Mouse (Mus musculus) limb, embryonic 11.5 days (tissue): ENCODE measurements around the gene Asns. TPM values are rescaled to one million over a fixed set of nuclear protein-coding genes. Genes with fewer than 3 reads are reported as not detected.

Experiments
- ATAC-seq: fragments of 200-750 bp; cut with Nextera tagmentation; 2 replicates; pipeline ENCODE4 v1.8.0; 2017; ENCODE audit warnings: low read depth; ENCODE audit not compliant: insufficient number of reproducible peaks, low FRiP score, low TSS enrichment
- DNase-seq: peaks from one replicate; pipeline ENCODE4 v3.0.0-alpha.2; 2015; ENCODE audit warnings: low spot score
- H3K27ac ChIP-seq: fragments of 300-500 bp; sonication (generic); replicated peaks from 2 replicates; pipeline ENCODE4 v1.5.1; 2014; ENCODE audit warnings: low read depth, mild to moderate bottlenecking, low read length
- H3K27me3 ChIP-seq: fragments of 300-500 bp; sonication (generic); 2 replicates; pipeline ENCODE4 v1.6.1; 2014; ENCODE audit warnings: mild to moderate bottlenecking, low read length, mixed read lengths; ENCODE audit not compliant: control insufficient read depth, insufficient read depth
- H3K36me3 ChIP-seq: fragments of 300-500 bp; sonication (generic); 2 replicates; pipeline ENCODE4 v1.6.1; 2014; ENCODE audit warnings: mild to moderate bottlenecking, low read length, moderate library complexity, mixed read lengths; ENCODE audit not compliant: control insufficient read depth, insufficient read depth
- H3K4me1 ChIP-seq: fragments of 300-500 bp; sonication (generic); 2 replicates; pipeline ENCODE4 v1.6.1; 2014; ENCODE audit warnings: low read length, mixed read lengths; ENCODE audit not compliant: control insufficient read depth, insufficient read depth
- H3K4me2 ChIP-seq: fragments of 300-500 bp; sonication (generic); 2 replicates; pipeline ENCODE4 v1.6.1; 2014; ENCODE audit warnings: low read depth, mild to moderate bottlenecking, moderate library complexity; ENCODE audit not compliant: severe bottlenecking
- H3K4me3 ChIP-seq: fragments of 300-500 bp; sonication (generic); 2 replicates; pipeline ENCODE4 v1.5.1; 2014; ENCODE audit warnings: low read depth, low read length
- H3K9ac ChIP-seq: fragments of 300-500 bp; sonication (generic); 2 replicates; pipeline ENCODE4 v1.6.1; 2014; ENCODE audit warnings: mild to moderate bottlenecking, low read length
- H3K9me3 ChIP-seq: fragments of 300-500 bp; sonication (generic); 2 replicates; pipeline ENCODE4 v1.6.1; 2016; ENCODE audit warnings: low read length; ENCODE audit not compliant: control insufficient read depth
- WGBS: fragments of 180-500 bp; shearing (Covaris S2); extraction: QIAGEN DNeasy Blood & Tissue Kit; methylation state at CpG from one replicate; pipeline ENCODE4 v1.1.7; 2014; 5-methylcytosine and 5-hydroxymethylcytosine counted together
- polyA plus RNA-seq: library from polyadenylated mRNA; unstranded; fragments of >200 nt; fragmentation: Nextera tagmentation; extraction: Ambion mirVana; gene quantifications from 2 replicates; pipeline ENCODE4 v1.2.1, GENCODE M21; 2014

Asns gene
- polyA plus RNA-seq, 1 experiment from 2014 or later, result 98.5 TPM

DNA sequence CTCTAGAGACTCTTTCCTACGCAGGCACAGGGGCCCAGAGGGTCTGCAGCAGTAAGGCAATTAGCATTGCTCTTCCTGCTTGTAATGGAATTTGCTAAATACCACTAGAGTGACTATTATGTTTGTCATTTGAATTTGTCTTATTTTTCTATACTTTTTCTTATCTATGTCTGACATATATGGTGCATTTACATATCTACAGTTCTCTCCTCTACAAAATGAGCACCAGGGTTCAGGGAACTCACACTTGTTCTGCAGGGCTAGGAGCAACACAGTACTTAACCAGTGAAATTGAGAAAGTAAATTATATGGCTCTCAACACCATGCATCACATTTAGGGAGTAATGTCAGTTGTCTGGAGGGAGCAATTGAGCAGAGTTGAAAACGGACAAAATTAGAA lies 21.2 kb upstream of the Asns start:
- H3K36me3 ChIP-seq, result no peaks in the 10 kb centered on the region
- DNase-seq, result no peak
- no peak overlapping the region for H3K4me3 ChIP-seq
- no peaks in the 10 kb centered on the region for H3K27me3 ChIP-seq
- no peak for ATAC-seq
- no peaks in the 10 kb centered on the region for H3K9me3 ChIP-seq
- no peak overlapping the region for H3K9ac ChIP-seq
- no peaks in the 10 kb centered on the region for H3K4me1 ChIP-seq
- H3K27ac ChIP-seq, result no peak overlapping the region
- 37% methylated on average over 2 of the region's 2 CpGs for WGBS
- no peak overlapping the region for H3K4me2 ChIP-seq

DNA sequence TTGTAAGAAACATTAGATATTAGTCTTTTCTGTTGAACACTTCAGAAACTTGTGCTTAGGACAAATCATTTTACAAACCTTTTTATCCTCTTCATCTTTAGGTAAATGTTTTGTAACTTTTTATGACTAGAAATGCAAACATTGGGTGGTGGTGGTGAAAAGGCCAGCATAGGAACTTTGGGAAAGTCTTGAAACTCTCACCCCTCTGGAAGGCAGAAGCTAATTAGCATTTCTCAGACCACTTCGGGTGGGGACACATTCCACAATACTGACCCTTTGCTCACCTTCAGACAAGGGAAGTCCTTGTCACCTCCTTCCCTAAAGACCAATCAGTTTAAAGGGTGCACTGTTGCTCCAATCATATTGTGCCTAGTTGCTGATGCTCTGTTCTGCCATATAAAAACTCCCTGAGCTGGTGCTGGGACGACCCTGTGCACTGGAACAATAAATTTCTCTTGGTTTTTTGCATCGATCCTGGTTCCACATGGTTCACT lies 18.8 kb upstream of the Asns start:
- 60% methylated on average over 3 of the region's 3 CpGs for WGBS
- H3K27me3 ChIP-seq, result no peaks in the 10 kb centered on the region
- no peak overlapping the region for H3K4me3 ChIP-seq
- DNase-seq (no peak), ATAC-seq (no peak)
- no peak overlapping the region for H3K9ac ChIP-seq
- H3K36me3 ChIP-seq, result no peaks in the 10 kb centered on the region
- H3K9me3 ChIP-seq, result no peaks in the 10 kb centered on the region
- H3K27ac ChIP-seq, result no peak overlapping the region
- H3K4me1 ChIP-seq, result no peaks in the 10 kb centered on the region
- H3K4me2 ChIP-seq, result no peak overlapping the region

DNA sequence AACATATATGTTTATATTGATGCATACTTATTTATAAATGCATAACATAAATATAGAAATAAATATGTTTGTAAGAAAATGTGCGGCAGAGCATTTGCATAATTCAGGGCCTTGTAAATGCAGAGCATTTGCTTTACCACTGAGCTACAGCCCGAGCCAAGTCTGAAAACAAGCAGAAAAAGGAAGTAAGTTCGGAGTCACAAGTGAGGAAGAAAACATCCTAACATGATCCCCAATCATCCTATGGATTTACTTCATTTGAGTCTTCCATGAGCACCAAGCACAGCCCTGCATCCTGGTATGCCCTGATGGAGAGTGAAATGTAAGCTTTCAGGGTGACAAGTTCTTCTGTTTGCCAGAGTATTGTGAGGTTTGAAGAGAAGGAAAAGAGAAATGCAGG lies 15.2 kb upstream of the Asns start:
- Histone ChIP-seq H3K9ac (no peak overlapping the region), H3K4me2 (no peak overlapping the region), H3K27me3 (no peaks in the 10 kb centered on the region), H3K9me3 (no peaks in the 10 kb centered on the region), H3K4me3 (no peak overlapping the region), H3K4me1 (no peaks in the 10 kb centered on the region), H3K27ac (no peak overlapping the region), H3K36me3 (no peaks in the 10 kb centered on the region)
- 87% methylated on average over 3 of the region's 3 CpGs for WGBS
- ATAC-seq (no peak), DNase-seq (no peak)

DNA sequence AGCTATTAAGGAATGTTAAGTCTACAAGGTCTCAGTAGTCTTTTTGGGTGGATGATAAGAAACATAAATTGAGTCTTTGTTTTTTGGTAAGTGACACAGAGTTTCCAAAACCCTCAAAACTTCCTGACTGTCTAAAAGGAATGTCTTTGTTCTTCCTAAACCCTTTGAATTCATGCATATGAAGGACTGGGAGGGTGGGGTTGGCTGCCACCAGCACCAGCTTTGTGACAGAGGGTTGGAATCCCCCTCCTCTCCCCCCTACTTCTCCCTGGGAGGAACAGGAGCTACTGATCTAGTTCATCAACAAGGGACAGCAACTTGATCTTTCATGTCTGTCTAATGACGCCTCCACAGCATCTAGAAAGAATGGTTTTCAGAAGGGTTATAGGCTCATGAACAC lies 13.7 kb upstream of the Asns start:
- Histone ChIP-seq H3K9me3 (no peaks in the 10 kb centered on the region), H3K4me3 (no peak overlapping the region), H3K9ac (no peak overlapping the region), H3K4me2 (no peak overlapping the region), H3K36me3 (no peaks in the 10 kb centered on the region), H3K27ac (no peak overlapping the region), H3K4me1 (no peaks in the 10 kb centered on the region), H3K27me3 (no peaks in the 10 kb centered on the region)
- 50% methylated on average over 1 of the region's 1 CpGs for WGBS
- no peak for ATAC-seq
- no peak for DNase-seq

DNA sequence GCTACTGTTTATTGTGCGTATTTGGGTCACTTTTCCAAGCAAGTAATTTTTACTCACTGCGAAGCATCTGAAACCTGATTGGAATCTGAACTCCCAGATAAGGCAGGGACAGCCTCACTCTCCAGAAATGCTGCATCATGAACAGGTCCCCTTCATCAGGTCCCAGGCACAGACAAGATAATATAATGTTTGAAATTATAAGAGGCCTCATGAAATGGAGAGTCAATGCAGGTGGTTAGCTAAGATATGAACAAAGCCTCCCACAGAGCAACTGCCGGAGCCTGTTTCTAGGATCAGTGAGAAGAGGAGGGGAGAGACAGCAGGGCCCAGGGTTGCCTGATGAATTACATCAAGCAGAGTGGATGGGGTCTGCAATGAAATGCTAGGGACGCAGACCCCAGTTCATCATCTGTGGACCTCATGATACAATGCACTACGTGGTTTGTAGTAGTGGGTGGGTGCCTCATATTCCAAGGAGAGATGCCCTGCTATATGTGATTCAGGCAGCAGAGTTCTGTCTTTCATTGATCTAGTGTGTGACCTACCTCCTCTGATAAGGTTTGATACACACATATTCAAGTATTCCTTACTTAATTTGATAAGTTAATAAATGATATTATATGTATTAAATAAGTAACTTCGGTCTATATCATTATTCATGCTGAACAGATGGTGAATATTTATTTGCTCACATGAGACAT lies 5.1 kb upstream of the Asns start:
- Histone ChIP-seq H3K4me2 (no peak overlapping the region), H3K4me1 (no peaks in the 10 kb centered on the region), H3K27ac (no peak overlapping the region), H3K27me3 (no peaks in the 10 kb centered on the region), H3K9ac (no peak overlapping the region), H3K4me3 (no peak overlapping the region), H3K36me3 (no peaks in the 10 kb centered on the region), H3K9me3 (no peaks in the 10 kb centered on the region)
- 84% methylated on average over 6 of the region's 6 CpGs for WGBS
- ATAC-seq (no peak), DNase-seq (no peak)

DNA sequence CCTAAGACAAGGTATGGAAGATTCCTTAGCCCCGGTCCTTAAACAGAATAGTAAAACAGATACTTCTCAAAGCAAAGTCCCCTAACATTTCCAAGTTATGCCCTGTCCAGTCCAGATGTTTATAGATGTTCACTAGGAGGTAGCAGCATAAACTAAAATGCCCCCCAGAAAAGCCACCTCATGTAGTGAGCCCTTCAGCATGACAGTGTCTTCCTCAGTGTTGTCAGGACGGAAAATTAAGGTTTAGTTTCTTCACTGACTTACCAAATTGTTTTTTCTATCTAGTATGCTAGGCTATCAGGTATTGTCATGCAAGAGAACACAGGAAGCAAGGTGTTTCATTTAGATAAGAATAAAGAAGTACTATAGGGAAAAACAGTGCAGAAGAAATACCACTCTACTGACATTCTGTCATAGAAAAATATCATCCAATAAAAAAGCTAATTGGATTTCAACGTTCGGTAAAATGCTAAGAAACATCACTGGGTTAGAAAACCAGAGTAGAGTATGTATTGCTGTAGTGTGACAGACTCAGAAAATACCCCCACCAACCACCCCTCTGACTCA lies 4.1 kb upstream of the Asns start:
- no peaks in the 10 kb centered on the region for H3K36me3 ChIP-seq
- H3K4me1 ChIP-seq, result no peaks in the 10 kb centered on the region
- no peak overlapping the region for H3K9ac ChIP-seq
- H3K27me3 ChIP-seq, result no peaks in the 10 kb centered on the region
- WGBS, result 88% methylated on average over 4 of the region's 4 CpGs
- ATAC-seq (no peak), DNase-seq (no peak)
- no peak overlapping the region for H3K27ac ChIP-seq
- no peak overlapping the region for H3K4me3 ChIP-seq
- H3K4me2 ChIP-seq, result no peak overlapping the region
- H3K9me3 ChIP-seq, result no peaks in the 10 kb centered on the region

DNA sequence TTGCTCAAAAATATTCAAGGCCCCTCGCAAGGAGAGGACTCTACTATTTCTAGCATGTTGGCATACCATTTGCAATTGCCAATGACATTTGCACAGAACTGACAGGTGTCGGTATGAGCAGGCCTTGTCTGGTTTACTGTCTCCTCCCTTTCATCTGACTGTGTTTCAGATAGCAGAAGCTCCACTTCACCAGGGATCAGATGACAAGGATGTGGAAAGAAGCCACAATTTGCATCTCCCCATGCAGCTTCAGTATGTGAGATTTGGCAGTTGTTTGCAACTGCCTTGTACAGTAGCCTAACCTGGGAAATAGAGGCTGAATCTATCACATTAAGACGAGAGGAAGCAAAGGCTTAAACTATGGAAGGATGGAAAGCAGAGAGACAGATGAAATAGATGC lies 3.6 kb upstream of the Asns start:
- ATAC-seq (no peak), DNase-seq (no peak)
- 70% methylated on average over 3 of the region's 3 CpGs for WGBS
- Histone ChIP-seq H3K36me3 (no peaks in the 10 kb centered on the region), H3K27ac (no peak overlapping the region), H3K4me1 (no peaks in the 10 kb centered on the region), H3K4me2 (no peak overlapping the region), H3K4me3 (no peak overlapping the region), H3K9me3 (no peaks in the 10 kb centered on the region), H3K9ac (no peak overlapping the region), H3K27me3 (no peaks in the 10 kb centered on the region)

DNA sequence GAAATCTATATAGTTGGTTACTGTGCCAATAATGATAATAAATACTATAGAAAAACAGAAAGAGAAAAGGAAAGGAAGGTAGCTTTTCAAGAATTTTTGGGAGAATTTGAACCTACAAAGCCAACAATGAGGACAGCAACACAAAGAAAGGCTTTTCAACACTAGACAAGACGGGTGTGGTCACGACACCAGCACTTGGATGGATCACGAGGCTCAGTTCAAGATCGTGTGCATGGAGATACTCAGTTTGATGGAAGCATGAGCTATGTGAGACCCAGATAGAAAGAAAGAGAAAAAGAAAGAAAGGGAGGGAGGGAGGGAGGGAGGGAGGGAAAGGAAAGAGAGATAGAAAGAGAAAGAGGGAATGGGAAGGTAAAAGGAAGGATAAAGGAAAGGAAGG lies 2.8 kb upstream of the Asns start:
- Histone ChIP-seq H3K4me1 (no peaks in the 10 kb centered on the region), H3K4me2 (no peak overlapping the region), H3K9me3 (no peaks in the 10 kb centered on the region), H3K27me3 (no peaks in the 10 kb centered on the region), H3K27ac (no peak overlapping the region), H3K9ac (no peak overlapping the region), H3K36me3 (no peaks in the 10 kb centered on the region), H3K4me3 (no peak overlapping the region)
- ATAC-seq (no peak), DNase-seq (no peak)
- WGBS, result 86% methylated on average over 4 of the region's 4 CpGs

DNA sequence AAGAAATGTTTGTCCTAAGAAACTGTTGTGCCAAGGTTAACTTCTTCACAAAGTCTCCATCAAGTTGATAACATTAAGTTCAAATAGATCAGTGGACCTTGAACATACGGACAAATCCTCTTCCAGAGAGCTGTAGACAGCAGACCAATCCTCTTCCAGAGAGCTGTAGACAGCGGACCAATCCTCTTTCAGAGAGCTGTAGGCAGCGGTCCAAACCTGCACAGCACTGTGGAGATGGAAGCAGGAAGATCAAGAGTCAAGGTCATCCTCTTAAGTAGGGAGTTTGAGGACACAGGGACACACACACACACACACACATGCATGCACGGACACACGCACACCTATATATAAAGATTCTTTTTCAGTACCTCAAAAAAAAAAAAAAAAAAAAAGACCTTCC lies 612 bp upstream of the Asns start:
- no peak overlapping the region for H3K27ac ChIP-seq
- DNase-seq, result no peak
- ATAC-seq, result no peak
- no peaks in the 10 kb centered on the region for H3K36me3 ChIP-seq
- no peaks in the 10 kb centered on the region for H3K27me3 ChIP-seq
- no peaks in the 10 kb centered on the region for H3K9me3 ChIP-seq
- H3K9ac ChIP-seq, result no peak overlapping the region
- H3K4me3 ChIP-seq, result no peak overlapping the region
- H3K4me2 ChIP-seq, result peak overlapping the region; percentile 88; the same call in 1 of the 2 replicates
- 76% methylated on average over 5 of the region's 5 CpGs for WGBS
- H3K4me1 ChIP-seq, result no peaks in the 10 kb centered on the region
